Mouse (Mus musculus) kidney, embryonic 14.5 days (tissue): ENCODE data around the gene Fer1l5. TPM values are rescaled to one million over a fixed set of nuclear protein-coding genes. Genes with fewer than 3 reads are reported as not detected.

Experiments used
- ATAC-seq: fragments of 200-750 bp; cut with Nextera tagmentation; 2 replicates; pipeline ENCODE4 v1.8.0; 2017; ENCODE audit warnings: moderate number of reproducible peaks, mild to moderate bottlenecking, moderate TSS enrichment, moderate library complexity; ENCODE audit not compliant: low FRiP score, low TSS enrichment
- H3K27ac ChIP-seq: fragments of 300-500 bp; sonication (generic); 2 replicates; pipeline ENCODE4 v1.5.1; 2014; ENCODE audit warnings: low read depth, mild to moderate bottlenecking, low read length, moderate library complexity, mixed read lengths
- H3K27me3 ChIP-seq: fragments of 300-500 bp; sonication (generic); 2 replicates; pipeline ENCODE4 v1.6.1; 2014; ENCODE audit warnings: mild to moderate bottlenecking, low read length; ENCODE audit not compliant: control insufficient read depth, insufficient read depth
- H3K36me3 ChIP-seq: fragments of 300-500 bp; sonication (generic); 2 replicates; pipeline ENCODE4 v1.6.1; 2014; ENCODE audit warnings: low read length, mixed read lengths; ENCODE audit not compliant: control insufficient read depth, insufficient read depth
- H3K4me1 ChIP-seq: fragments of 300-500 bp; sonication (generic); 2 replicates; pipeline ENCODE4 v1.6.1; 2014; ENCODE audit warnings: low read length, mixed read lengths; ENCODE audit not compliant: control insufficient read depth, insufficient read depth
- H3K4me2 ChIP-seq: fragments of 300-500 bp; sonication (generic); replicated peaks from 2 replicates; pipeline ENCODE4 v1.6.1; 2014; ENCODE audit warnings: low read depth, mild to moderate bottlenecking, low read length
- H3K4me3 ChIP-seq: fragments of 300-500 bp; sonication (generic); 2 replicates; pipeline ENCODE4 v1.5.1; 2014; ENCODE audit warnings: mild to moderate bottlenecking, low read length
- H3K9ac ChIP-seq: fragments of 300-500 bp; sonication (generic); 2 replicates; pipeline ENCODE4 v1.6.1; 2014; ENCODE audit warnings: low read depth, mild to moderate bottlenecking, low read length, moderate library complexity
- H3K9me3 ChIP-seq: fragments of 300-500 bp; sonication (generic); 2 replicates; pipeline ENCODE4 v1.6.1; 2016; ENCODE audit warnings: low read length; ENCODE audit not compliant: control insufficient read depth
- WGBS: fragments of 180-500 bp; shearing (Covaris S2); extraction: QIAGEN DNeasy Blood & Tissue Kit; methylation state at CpG from one replicate; pipeline ENCODE4 v1.1.7; 2014; 5-methylcytosine and 5-hydroxymethylcytosine counted together
- polyA plus RNA-seq: library from polyadenylated mRNA; unstranded; fragments of >200 nt; fragmentation: Nextera tagmentation; extraction: Ambion mirVana; gene quantifications from 2 replicates; pipeline ENCODE4 v1.2.1, GENCODE M21; 2014

Fer1l5 gene
- polyA plus RNA-seq: 0.43 and 0.65 TPM in 2 replicates

- WGBS: 81% methylated on average over 10 of the region's 10 CpGs
Observed at GRCm38 (mm10) chr1:36371934-36372845, at the start of gene Fer1l5. Gene Fer1l5, plus strand, starts transcription at chr1:36372291.

GRCm38 (mm10) chr1:36323076-36323475, 49.0 kb upstream of the Fer1l5 start:
- H3K27me3 ChIP-seq: no peaks in the 10 kb centered on the region
- H3K27ac ChIP-seq: no peak overlapping the region
- no peak overlapping the region for H3K9ac ChIP-seq
- WGBS: 16% methylated on average over 9 of the region's 9 CpGs
- H3K9me3 ChIP-seq: no peaks in the 10 kb centered on the region
- peak; percentile 52; the same call in 1 of the 2 replicates for ATAC-seq
- no peak overlapping the region for H3K4me3 ChIP-seq
- H3K36me3 ChIP-seq: peaks cover 9% of the 10 kb centered on the region; the same call in 1 of the 2 replicates
- H3K4me1 ChIP-seq: peaks cover 6% of the 10 kb centered on the region; the same call in 1 of the 2 replicates
- H3K4me2 ChIP-seq: no peak overlapping the region

More at GRCm38 (mm10) chr1:36371934-36372845, at the start of gene Fer1l5:
- H3K4me1 ChIP-seq: peaks cover 5% of the 10 kb centered on the region
- H3K9me3 ChIP-seq: no peaks in the 10 kb centered on the region
- no peak within 1 kb of the TSS for H3K9ac ChIP-seq
- H3K4me3 ChIP-seq: no peak within 1 kb of the TSS
- H3K27me3 ChIP-seq: no peaks in the 10 kb centered on the region
- ATAC-seq: no peak
- no peaks in the 10 kb centered on the region for H3K36me3 ChIP-seq
- no peak within 1 kb of the TSS for H3K4me2 ChIP-seq
- H3K27ac ChIP-seq: no peak within 1 kb of the TSS

- WGBS: 40% methylated on average over 8 of the region's 8 CpGs
- Histone ChIP-seq H3K4me2 (no peak overlapping the region), H3K36me3 (peaks cover 9% of the 10 kb centered on the region; the same call in 1 of the 2 replicates), H3K4me3 (no peak overlapping the region), H3K4me1 (peaks cover 6% of the 10 kb centered on the region; the same call in 1 of the 2 replicates), H3K27ac (no peak overlapping the region), H3K9me3 (no peaks in the 10 kb centered on the region), H3K27me3 (no peaks in the 10 kb centered on the region), H3K9ac (no peak overlapping the region)
- peak; percentile 45 for ATAC-seq
Observed at GRCm38 (mm10) chr1:36323746-36324448, 48.2 kb upstream of the Fer1l5 start.

GRCm38 (mm10) chr1:36325900-36326321, 46.2 kb upstream of the Fer1l5 start:
- peaks cover 6% of the 10 kb centered on the region; the same call in 1 of the 2 replicates for H3K4me1 ChIP-seq
- WGBS: 88% methylated on average over 2 of the region's 2 CpGs
- no peak overlapping the region for H3K4me3 ChIP-seq
- no peaks in the 10 kb centered on the region for H3K9me3 ChIP-seq
- no peak overlapping the region for H3K4me2 ChIP-seq
- no peak overlapping the region for H3K9ac ChIP-seq
- no peak overlapping the region for H3K27ac ChIP-seq
- H3K27me3 ChIP-seq: no peaks in the 10 kb centered on the region
- no peak for ATAC-seq
- H3K36me3 ChIP-seq: peaks cover 6% of the 10 kb centered on the region; the same call in 1 of the 2 replicates

- ATAC-seq: no peak
- 91% methylated on average over 2 of the region's 2 CpGs for WGBS
- Histone ChIP-seq H3K36me3 (peaks cover 11% of the 10 kb centered on the region; the same call in 1 of the 2 replicates), H3K27me3 (no peaks in the 10 kb centered on the region), H3K4me2 (no peak overlapping the region), H3K9me3 (no peaks in the 10 kb centered on the region), H3K4me3 (no peak overlapping the region), H3K4me1 (peaks cover 6% of the 10 kb centered on the region; the same call in 1 of the 2 replicates), H3K27ac (no peak overlapping the region), H3K9ac (no peak overlapping the region)
Observed at GRCm38 (mm10) chr1:36326815-36327214, 45.3 kb upstream of the Fer1l5 start.

GRCm38 (mm10) chr1:36331743-36332142, 40.3 kb upstream of the Fer1l5 start:
- WGBS: 73% methylated on average over 6 of the region's 6 CpGs
- Histone ChIP-seq H3K27me3 (no peaks in the 10 kb centered on the region), H3K36me3 (peaks cover 31% of the 10 kb centered on the region), H3K9me3 (no peaks in the 10 kb centered on the region), H3K4me3 (no peak overlapping the region), H3K4me2 (no peak overlapping the region), H3K9ac (no peak overlapping the region), H3K27ac (no peak overlapping the region), H3K4me1 (no peaks in the 10 kb centered on the region)
- no peak for ATAC-seq

- WGBS: 84% methylated on average over 14 of the region's 14 CpGs
- H3K36me3 ChIP-seq: peaks cover 43% of the 10 kb centered on the region
- ATAC-seq: no peak; the same call in 1 of the 2 replicates
Observed at GRCm38 (mm10) chr1:36332955-36333887, 38.9 kb upstream of the Fer1l5 start.

GRCm38 (mm10) chr1:36342547-36342946, 29.5 kb upstream of the Fer1l5 start:
- no peak overlapping the region for H3K4me3 ChIP-seq
- no peaks in the 10 kb centered on the region for H3K27me3 ChIP-seq
- H3K9ac ChIP-seq: no peak overlapping the region
- H3K4me2 ChIP-seq: no peak overlapping the region
- peaks cover 98% of the 10 kb centered on the region for H3K36me3 ChIP-seq
- WGBS: 93% methylated on average over 6 of the region's 6 CpGs
- no peak for ATAC-seq
- no peak overlapping the region for H3K27ac ChIP-seq
- H3K4me1 ChIP-seq: no peaks in the 10 kb centered on the region
- no peaks in the 10 kb centered on the region for H3K9me3 ChIP-seq

More at GRCm38 (mm10) chr1:36332955-36333887, 38.9 kb upstream of the Fer1l5 start:
- H3K4me1 ChIP-seq: no peaks in the 10 kb centered on the region
- H3K27me3 ChIP-seq: no peaks in the 10 kb centered on the region
- no peaks in the 10 kb centered on the region for H3K9me3 ChIP-seq
- no peak overlapping the region for H3K9ac ChIP-seq
- H3K27ac ChIP-seq: no peak overlapping the region
- H3K4me3 ChIP-seq: no peak overlapping the region
- no peak overlapping the region for H3K4me2 ChIP-seq
